Mouse (Mus musculus) gastrocnemius, postnatal 25 days (tissue): ENCODE data around the gene Per1. TPM values are rescaled to one million over a fixed set of nuclear protein-coding genes. Genes with fewer than 3 reads are reported as not detected.
"Not testable (repeated sequence)": the region's sequence is repeated elsewhere in the genome, so short reads cannot be mapped to it uniquely, and the experiment has no call there.

Source experiments
- DNase-seq: peaks from one replicate; pipeline ENCODE4 v3.0.0; 2022
- total RNA-seq, 2 experiments: library from RNA; stranded (reverse); gene quantifications; 1 replicate in 1 of 2; 2 replicates in 1 of 2; pipeline ENCODE4 v1.2.3; 2021

The Per1 gene
- total RNA-seq, 2 experiments from 2014 or later, result 21.0 to 50.8 TPM

DNA sequence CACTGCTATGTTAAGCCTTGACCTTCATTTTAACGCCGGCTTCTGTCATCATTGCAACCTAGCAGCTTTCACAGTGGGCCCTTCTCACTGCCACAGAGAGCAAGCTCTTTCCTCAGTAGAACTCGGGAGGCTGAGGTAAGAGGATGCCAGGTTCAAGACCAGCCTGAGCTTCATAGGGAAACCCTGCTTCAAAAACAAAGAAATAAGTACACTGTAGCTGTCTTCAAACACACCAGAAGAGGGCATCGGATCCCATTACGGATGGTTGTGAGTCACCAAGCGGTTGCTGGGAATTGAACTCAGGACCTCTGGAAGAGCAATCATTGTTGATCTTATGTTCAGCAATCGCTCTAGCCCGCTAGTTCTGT, 14.2 kb upstream of the Per1 start:
- no peak for DNase-seq

DNA sequence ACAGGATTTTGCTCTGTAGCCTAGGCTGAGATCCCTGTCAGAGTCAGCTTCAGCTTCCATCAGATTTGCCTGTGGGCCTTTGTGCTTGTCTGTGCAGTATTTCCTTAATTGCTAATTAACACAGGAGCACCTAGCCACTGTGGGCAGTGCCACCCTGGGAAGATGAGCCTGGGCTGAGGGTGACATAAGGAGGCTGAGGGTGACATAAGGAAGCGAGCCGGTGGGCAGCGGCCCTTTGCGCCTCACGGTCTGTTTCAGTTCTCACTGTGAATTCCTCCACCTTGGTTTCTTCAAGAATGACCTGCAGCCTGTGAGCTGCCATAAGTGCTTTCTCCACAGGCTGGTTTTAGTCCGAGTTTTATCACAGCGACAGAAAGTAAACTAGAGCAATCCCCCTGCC, 13.4 kb upstream of the Per1 start:
- no peak for DNase-seq

DNA sequence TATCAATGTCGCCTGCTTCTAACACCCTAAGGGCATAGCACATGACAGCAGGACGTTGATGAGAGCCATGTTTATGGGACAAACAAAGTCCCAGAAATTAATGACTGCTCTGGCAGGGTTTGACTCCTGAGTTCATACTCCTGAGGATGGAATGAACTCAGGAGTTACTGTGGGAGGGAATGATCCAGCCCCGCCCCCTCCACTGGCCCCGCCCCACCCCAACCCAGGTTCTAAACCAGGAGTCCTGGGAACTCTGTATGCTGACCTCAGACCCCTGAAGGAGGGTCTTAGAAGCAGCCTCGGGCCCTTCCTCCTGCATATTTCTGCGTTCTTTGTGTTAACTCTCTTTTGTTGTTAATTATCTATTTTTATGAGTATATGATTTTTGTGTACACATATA, 9.4 kb upstream of the Per1 start:
- no peak for DNase-seq

DNA sequence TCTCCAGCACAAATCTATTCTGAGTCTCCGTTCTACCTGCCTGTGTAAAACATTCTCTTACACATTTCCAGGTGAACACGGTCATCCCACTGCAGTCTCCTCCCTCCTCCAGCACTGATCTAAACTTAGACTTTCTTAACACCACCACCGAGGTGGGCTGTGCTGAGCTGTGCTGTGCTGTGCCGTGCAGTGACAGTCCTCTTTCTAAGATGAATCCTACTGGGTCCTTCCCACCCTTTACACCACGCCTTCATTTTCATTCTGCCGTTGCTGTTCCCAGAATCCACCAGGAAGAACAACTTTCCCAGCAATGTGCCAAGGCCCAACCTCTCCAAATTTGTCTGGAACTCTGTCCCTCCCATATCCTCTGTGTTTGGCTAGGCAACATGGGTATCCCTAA, 8.6 kb upstream of the Per1 start:
- no peak for DNase-seq

DNA sequence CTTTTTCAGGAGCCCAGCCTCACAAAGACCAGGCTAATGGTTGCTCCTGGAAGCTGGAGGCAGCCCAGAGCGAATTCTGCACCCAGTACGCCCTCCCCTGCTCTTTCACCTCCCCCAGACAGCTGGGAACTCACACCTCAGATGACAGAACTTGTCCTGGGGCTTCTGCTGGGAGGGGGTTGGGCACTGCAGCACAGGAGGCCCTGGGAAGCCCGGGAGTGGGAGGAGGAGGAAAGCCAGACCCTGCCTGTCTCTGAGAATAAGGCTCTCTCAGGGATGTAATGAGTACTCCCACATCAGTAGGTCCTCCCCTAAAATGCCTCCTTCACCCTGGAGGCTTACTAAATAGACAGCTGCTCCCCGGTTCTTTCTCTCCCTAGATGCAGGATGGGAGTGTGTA, 7.9 kb upstream of the Per1 start:
- no peak for DNase-seq

DNA sequence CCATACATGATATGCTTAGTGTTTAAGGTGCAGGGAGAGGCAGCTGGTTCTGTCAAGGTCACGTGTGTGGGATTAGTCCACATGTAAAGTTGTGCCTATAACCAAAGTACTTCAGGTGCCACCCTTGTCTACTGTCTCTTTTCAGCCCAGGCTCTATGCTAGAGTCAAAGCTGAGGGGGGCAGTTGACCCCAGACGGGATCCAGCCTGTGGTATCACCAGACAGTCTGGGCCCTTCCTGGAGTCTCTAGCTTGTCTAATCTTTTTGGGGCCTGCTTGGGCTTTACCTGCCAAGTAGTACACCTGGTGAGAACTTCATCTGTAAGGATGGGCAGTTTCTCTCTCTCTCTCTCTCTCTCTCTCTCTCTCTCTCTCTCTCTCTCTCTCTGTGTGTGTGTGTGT, 7.4 kb upstream of the Per1 start:
- DNase-seq, result no peak

DNA sequence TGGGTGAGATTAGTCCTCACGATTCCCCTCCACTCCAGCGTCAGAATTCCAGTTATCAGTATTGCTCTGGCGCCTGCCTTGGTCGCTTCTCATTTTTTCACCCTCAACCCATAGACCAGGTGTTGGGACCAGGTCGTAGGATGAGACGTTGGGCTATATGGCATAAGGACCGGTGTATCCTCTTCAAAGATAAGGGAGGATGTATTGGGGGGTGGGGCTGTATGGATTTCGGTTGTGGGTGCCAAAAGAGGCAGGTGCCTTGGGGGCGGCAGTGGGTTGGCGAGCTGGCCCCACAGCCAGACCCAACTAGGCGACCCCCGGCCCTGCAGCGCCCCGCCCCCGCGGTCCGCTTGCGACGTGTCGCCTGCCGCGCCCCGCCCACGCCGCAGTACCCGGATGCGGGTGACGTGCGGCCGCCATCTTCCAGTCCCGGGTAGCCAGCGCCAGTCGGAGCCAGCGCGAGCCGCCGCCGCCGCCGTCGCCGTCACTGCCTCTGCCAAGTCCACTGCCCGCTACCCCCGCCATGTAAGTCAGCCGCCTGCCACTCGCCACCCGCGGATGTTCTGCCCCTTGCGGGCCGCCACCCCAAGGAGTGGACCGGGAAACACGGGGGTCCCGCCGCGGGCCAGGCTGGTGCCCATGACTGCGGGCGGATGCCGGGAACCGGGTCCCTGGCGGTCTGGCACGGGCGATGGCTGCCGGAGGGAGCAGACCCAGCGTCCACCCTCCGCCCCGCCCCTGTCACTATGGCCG, 6.7 kb upstream of the Per1 start, which contains the start of gene Vamp2:
Vamp2 (plus strand) TSS at position 388 of the 753 bp plus-strand sequence.
- DNase-seq, result peak; percentile 89

DNA sequence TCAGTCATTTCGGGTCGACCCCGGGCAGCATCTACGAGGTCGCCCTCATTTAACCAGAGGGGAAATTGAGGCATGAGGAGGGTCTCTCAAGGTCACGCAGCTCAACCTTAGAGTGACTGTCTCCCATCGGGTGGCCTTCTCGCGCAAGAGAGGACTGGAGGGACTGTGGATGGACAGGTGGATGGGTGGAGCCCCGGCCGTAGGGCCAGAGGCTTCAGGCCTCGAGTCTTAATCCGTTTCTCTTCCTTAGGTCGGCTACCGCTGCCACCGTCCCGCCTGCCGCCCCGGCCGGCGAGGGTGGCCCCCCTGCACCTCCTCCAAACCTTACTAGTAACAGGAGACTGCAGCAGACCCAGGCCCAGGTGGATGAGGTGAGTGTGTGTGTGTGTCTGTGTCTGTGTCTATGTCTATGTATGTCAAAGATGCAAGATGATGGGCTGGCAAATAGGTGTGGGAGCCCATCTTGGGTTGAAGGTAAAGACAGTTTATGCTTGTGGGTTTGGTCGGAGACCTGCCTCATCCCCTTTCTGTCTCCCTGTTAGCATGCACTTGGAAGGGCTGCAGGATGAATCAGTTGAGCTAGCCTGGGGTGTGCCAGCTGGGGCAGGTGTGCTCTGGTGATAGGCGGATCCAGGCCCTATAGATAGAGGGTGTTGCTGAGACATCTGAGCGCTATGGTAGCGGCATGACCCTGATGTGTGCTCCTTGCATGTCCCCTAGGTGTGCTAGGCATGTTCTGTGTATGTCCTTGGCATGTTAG, 6.0 kb upstream of the Per1 start:
- DNase-seq, result no peak

DNA sequence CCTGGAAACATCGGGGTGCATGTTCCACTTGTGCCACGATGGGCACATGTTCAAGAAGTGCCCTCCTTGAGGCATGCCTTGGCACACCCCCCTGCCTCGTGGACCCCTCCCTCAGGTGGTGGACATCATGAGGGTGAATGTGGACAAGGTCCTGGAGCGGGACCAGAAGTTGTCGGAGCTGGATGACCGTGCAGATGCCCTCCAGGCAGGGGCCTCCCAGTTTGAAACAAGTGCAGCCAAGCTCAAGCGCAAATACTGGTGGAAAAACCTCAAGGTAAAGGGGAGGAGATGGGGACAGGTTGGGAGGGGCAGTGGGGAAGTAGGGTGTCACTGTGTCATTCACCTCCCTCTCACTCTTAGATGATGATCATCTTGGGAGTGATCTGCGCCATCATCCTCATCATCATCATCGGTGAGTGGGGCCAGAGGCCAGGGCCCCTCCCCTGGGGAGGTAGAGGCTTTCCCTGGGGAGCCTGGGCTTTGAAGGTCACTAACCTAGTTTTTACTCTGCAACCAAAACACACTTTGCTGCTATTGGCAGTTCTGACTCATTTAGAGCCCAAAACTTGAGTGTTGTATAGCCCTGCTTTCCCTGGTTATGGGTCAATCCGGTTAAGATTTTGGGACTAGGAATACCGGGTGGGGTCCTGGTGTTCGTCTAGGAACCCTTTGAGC, 5.3 kb upstream of the Per1 start:
- DNase-seq, result no peak

DNA sequence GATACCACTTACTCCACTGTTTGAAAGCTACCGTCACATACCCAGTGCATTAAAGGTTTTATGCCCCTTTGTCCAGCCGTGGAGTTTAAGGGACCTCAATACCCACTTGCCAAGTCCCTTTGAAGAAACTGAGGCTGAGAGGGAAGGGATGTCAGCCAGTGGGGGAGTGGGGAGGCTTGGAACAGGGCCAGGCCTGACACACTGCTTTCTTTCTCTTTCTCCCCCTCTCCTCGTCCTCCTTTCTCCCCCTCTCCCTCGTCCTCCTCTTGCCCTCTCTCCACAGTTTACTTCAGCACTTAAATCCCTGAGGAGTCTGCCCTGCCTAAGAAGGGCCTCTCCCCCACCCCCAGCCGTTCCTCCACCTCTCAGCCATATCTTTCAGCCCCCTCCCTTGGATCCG, 4.7 kb upstream of the Per1 start:
- no peak for DNase-seq

DNA sequence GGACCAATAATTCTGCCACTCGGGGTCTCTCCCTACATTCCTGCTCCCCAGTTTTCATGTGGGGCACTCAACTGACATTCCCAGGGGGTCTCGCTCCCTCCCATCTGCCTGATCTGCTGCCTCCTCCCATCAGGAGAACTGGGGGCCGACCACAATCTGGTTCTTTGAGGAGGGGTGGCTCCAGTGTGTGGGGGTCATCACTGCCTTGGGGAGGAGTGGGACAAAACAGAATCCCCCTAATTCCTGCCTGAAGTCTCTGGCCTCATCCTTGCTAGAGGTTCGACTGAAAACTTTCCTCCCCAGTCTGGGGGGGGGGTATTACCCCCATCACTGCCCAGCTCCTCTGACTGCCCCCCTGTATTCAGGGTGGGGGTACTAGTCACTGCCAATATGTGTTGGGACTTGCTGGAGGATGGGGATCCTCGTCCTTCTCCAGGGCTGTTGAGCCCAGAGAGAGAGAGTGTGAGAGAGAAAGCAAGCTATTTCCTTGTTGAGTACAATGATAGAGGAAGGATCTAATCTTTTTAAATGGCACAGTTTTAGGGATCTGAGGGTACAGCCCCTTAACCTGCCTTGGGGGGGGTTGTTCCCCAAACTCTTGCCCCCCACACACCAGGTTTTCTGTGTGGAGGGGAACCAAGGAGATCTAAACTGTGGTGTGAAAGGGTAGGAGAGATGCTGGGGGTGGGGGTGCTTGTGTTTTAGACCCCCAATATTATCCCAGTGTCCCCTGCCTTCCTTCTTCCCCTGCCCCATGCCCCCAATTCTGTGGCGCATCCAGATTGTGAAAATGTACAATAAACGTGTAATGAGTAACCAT, 3.2 kb upstream of the Per1 start:
- DNase-seq, result no peak

DNA sequence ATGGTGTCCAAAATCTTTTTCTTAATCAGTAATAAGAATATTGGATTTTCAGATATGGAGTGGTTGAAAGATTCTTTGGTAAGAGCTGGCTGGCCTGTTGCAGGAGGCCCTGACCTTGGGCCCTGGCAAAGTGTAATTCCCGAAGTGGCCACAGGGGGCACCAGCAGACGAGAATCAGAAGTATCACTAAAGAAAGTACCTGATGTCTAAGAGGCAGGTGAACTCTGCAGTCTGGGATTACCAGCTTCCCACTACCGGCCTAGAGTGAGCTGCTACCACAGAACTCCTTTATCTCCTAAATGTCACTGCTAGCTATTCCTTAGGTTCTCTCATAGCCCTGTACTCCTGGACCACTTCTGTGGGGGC, 2.6 kb upstream of the Per1 start:
- DNase-seq, result peak; percentile 71

DNA sequence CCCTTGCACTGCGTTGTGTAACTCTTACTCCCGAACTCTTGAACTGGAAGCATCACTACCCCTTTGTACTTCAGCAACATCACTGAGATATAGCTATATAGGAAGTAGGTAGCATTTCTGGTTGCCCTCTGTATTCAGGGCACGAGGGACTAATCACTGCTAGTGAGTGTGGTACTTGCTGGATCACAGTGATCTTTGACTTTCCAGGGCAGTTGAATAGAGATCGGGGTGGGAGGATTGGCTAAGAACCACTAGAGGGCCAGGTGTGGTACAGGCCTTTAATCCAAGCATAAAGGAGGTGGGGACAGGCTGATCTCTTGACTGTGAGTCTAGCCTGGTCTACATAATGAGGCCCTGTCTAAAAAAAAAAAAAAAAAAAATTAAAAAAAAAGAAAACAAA, 2.1 kb upstream of the Per1 start:
- DNase-seq, result no peak

DNA sequence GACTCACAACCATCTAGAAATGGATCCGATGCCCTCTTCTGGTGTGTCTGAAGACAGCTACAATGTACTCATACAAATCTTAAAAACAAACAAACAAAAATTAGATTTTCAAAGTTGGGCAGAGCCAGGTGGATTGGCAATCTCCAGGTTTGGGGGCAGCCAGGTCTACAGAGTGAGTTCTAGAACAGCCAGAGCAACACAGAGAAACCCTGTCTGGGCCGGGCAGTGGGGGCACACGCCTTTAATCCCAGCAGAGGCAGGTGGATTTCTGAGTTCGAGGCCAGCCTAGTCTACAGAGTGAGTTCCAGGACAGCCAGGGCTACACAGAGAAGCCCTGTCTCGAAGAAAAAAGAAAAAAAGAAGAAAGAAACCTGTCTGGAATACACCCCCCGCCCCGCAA, 1.2 kb upstream of the Per1 start:
- DNase-seq, result not testable (repeated sequence)

DNA sequence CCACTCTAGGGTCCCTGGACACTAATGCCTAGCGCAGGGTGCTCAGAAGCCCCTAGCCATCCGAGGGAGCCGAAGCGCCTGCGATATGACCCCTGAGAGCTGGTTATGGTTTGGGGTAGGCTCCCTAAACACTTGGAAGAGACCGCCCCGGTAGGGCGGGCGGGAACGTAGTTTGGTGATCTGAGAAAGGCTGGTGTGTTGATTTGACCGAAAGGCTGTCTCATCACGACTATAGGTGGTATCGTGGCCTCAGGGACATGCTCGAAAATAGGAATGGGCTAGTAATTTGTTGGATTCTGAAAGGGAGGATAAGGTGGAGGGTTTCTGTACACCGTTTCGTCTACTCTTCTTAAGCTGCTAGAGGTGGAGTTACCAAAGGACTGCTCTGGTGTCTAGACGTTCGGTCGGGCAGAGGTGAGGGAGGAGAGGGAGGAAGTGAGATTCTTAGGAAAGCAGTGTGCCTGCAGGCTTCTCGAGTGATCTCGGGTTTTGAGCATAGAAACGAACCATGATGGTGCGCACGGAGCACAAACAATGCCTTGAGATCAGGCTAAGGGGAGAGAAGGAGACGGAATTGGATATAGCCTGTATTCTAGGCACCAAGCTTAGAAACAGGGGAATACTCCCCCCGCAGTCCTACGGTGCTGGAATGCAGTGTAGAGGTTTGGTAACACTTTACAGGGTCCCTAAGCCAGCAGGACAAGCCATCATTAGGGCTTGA, 654 bp downstream of the Per1 start:
- DNase-seq, result peak; percentile 48

DNA sequence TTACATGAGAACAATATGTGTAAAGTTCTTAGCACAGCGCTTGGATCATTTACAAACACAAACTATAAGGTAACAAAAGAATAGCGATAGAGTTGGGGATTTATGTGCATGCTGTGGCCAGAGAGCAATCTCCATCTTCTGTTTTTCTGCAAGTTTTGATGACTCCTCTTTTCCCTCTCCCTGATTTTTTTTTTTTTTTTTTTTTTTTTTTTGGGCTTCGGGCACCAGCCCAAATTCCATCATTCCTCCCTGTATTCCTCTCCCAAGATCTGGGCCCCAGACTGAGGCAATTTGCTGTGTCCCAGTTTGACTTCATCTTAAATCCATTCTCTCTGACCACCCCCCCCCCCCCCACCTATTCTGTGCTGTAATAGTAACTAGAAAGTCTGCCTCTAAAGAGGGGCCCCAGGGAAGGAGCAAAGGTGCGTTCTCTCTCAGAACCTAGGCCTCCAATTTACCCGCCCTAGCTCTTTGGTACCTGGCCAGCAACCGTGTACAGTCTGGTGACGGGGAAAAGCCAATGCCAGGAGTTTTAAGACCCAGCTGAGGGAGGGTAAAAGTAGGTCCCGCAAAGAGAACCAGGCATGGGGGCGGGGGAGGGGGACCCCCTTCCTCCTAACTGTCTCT, 1.5 kb downstream of the Per1 start:
- DNase-seq, result no peak

DNA sequence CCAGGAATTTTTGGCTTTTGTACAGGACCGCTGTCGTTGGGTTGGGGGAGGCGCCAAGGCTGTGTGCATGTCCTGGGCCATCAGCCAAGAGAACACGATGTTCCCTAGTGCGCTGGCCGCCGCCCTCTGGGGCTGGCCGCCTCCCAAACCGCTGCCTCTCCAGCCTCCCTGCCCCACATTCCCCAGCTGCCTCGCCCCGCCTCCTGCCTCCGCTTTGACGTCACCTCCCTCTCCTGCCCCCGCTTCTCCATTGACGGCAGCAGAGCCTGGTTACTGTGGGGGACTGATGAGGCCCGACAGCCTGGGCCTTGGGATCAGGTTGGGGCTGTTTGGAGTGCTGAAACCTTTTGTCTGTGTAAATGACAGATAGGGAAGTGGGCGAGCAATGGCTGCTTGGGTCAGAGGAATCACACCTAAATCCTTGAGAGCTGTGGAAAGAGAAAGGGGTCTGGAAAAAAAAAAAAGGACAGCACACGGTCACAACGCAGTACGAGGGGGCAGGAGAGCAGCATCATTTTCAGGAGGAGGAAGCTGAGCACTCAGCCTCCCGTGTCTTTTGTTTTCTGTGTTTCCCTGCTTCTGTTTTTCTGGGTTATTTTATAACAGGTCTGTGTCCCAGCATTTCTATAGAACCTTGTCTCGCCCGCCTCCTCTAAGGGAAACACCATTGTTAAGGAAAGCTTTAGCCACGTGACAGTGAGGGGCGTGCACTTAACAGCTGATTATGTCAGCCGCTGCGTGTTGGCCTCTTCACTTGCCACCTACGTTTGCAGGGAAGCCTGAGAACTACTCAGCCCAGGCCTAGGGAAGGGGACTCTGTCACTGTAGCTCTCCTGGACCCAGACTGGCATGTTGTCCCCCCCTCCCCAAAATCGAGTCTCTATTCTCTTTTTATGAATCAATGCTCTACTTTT, 2.2 kb downstream of the Per1 start:
- peak; percentile 100 for DNase-seq

DNA sequence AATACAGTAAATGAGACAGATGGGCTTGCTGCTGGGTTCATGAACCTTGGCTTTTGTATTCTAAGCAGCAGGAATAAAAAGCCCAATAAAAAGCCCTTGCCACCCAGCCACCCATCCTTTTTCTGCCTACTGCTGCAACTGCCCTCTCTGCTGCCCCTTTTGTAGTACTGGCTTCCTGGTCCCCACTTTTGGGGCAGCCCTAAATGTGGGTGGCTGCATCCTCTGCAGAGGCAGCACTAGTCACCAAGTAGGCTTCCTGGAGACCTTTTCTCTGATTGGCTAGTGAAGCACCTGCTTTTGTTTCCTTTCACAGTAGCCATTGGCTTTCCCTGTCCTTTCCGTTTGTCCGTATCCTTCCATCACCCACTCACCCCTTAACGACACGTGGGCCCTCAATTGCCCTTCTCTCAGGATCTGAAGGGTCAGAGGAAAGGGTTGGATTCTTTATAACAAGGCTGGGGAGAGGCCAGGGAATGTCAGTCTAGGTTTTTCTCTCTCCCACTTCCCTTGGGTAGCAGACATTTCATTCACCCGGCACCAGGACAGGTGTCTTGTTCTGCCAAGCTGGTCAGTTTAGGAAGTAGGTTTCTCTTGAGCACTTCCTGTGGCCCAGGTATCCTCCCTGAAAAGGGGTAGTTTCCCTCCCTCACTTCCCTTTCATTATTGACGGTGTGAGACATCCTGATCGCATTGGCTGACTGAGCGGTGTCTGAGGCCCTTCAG, 3.2 kb downstream of the Per1 start:
- DNase-seq, result peak; percentile 34

DNA sequence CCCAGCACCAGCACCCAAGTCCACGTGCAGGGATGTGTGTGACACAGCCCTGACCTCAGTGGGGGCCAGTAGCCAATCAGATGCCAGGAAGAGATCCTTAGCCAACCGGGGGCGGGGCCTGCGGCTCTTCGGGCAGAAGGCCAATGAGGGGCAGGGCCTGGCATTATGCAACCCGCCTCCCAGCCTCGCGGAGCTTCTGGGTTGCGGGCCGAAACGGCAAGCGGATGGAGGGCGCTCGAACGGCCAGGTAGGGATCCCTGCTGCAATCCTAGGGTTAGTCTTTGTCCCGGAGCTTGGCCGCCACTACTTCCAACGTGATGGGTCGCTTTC, 3.7 kb downstream of the Per1 start:
- peak; percentile 99 for DNase-seq
